Mouse (Mus musculus): ENCODE data around the gene Olfr317. TPM values are rescaled to one million over a fixed set of nuclear protein-coding genes. Genes with fewer than 3 reads are reported as not detected.
"Not testable (repeated sequence)": the region's sequence is repeated elsewhere in the genome, so short reads cannot be mapped to it uniquely, and the experiment has no call there.

The Olfr317 gene
- polyA plus RNA-seq, 1 experiment: not detected

DNA sequence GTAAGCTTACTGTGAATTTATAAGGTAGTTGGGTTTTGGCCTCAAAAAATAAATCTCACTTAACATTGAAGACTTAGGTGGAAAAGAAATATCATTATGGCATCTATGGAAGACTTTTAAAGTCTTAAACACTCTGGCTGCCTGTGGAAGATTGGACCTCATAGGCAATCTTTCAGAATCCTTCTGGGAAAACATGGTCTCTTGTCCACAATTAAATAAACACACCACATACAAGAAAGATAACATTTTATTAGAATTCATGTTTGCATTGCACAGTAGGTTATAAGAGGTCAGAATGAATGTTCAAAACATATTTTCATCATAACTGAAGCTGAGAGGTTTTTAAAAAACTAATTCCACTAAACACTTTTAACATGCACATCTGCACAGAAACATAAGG is 15.1 kb downstream of the Olfr317 start, which contains the start of gene Olfr318:
Gene Olfr318 (minus strand): TSS at position 101 of the 400 bp plus-strand sequence.
- no peak for TF ChIP-seq CTCF (IDR thresholded peaks at IDR 0.05; ENCODE audit: insufficient read depth, low read depth, low read length)
- TF ChIP-seq POLR2A (IDR thresholded peaks at IDR 0.05; ENCODE audit: insufficient read depth, low read depth, low read length): no peak
- no peak within 1 kb of the TSS for H3K27ac ChIP-seq (ENCODE audit: insufficient read depth, low read depth, low read length)
- H3K4me3 ChIP-seq (ENCODE audit: insufficient read depth, low read depth, low read length): no peak within 1 kb of the TSS
- H3K4me1 ChIP-seq (ENCODE audit: control insufficient read depth, insufficient read depth, low read length): no peaks in the 10 kb centered on the region

DNA sequence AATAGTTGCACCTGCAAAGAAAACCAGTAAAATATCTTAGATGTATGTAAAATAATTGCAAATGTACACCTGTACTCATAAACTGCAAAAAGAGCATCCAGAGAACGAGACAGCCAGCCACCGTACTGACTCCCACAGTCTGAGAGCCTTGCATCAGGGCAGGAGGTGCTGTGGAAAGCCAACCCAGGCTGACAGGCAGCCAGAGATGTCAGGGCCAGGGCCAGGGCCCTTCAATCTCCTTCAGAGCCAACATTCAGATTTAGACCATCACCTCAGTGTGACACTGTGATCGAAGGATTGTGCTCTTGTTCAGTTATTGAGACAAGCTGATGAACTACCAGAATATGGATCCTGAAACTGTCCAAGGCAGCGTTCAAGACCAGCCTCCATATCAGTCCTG is 19.3 kb downstream of the Olfr317 start:
- TF ChIP-seq CTCF (IDR thresholded peaks at IDR 0.05; ENCODE audit: insufficient read depth, low read depth, low read length): no peak
- no peak for TF ChIP-seq POLR2A (IDR thresholded peaks at IDR 0.05; ENCODE audit: insufficient read depth, low read depth, low read length)
- Histone ChIP-seq H3K27ac (ENCODE audit: insufficient read depth, low read depth, low read length) (no peak overlapping the region), H3K4me1 (ENCODE audit: control insufficient read depth, insufficient read depth, low read length) (no peaks in the 10 kb centered on the region), H3K4me3 (ENCODE audit: insufficient read depth, low read depth, low read length) (no peak overlapping the region)
- 92% methylated on average over 4 of the region's 4 CpGs for WGBS

DNA sequence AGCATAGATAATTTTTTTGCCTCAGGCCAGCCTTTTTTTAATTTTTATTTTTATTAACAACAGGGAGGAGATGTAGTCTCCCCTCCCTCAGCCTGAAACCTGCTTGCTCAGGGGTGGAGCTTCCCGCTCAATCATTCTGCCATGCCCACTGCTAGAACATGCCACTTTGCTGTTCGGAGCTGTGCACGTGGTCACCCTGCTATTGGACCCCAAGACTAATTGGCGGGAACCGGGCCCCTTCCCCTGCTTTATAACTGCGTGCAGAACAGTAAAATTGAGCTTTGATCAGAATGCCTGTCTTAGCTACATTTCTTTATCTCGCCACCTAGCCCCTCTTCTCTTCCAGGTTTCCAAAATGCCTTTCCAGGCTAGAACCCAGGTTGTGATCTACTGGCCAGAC is 21.3 kb downstream of the Olfr317 start:
- not testable (repeated sequence) for H3K4me3 ChIP-seq (ENCODE audit: insufficient read depth, low read depth, low read length); H3K4me1 ChIP-seq (ENCODE audit: control insufficient read depth, insufficient read depth, low read length); H3K27ac ChIP-seq (ENCODE audit: insufficient read depth, low read depth, low read length)
- WGBS: 94% methylated on average over 7 of the region's 7 CpGs

DNA sequence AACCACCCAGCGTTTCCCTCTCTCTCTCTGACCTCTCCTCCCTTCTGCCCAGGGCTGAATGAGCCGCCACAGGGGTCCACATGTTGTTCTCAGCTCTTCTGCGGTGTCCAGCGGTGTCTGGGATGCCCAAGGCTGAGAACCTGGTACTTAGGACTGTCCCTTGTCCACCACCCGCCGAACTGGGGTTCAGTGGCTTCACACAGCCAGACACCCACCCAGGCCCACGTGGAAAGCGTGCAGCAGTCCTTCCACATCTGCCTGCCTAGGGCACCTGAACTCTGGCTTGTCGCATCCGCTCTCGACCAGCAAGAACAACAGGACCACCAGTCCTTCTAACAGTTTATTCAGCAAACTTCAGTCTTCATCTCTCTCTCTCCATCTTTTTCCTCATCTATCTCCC is 29.9 kb downstream of the Olfr317 start:
- H3K4me3 ChIP-seq (ENCODE audit: insufficient read depth, low read depth, low read length): no peak overlapping the region
- H3K27ac ChIP-seq (ENCODE audit: insufficient read depth, low read depth, low read length): no peak overlapping the region
- WGBS: 82% methylated on average over 11 of the region's 11 CpGs
- TF ChIP-seq CTCF (IDR thresholded peaks at IDR 0.05; ENCODE audit: insufficient read depth, low read depth, low read length): no peak
- TF ChIP-seq POLR2A (IDR thresholded peaks at IDR 0.05; ENCODE audit: insufficient read depth, low read depth, low read length): no peak
- H3K4me1 ChIP-seq (ENCODE audit: control insufficient read depth, insufficient read depth, low read length): no peaks in the 10 kb centered on the region

DNA sequence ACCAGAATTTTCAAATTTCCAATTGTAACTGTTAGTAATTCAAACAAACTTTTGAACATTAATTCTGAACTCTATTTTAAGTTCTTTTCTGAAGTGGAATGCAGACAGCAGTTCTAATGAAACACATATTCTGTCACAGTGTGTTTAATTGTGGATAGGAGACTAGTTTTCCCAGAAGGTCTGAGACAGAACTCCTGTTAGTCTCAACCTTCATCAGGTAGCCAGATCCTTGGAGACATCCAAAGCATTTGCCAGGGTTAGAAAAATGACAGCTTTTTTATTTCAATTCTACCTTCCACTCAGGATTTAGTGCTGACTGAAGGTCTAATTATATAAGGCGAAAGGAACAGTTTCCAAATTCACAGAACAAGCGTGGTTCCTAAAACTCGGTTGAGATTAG is 40.1 kb downstream of the Olfr317 start, which contains the start of gene Olfr319:
Gene Olfr319 (plus strand): TSS at position 301 of the 400 bp plus-strand sequence.
- Histone ChIP-seq H3K4me1 (ENCODE audit: control insufficient read depth, insufficient read depth, low read length) (no peaks in the 10 kb centered on the region), H3K4me3 (ENCODE audit: insufficient read depth, low read depth, low read length) (no peak within 1 kb of the TSS), H3K27ac (ENCODE audit: insufficient read depth, low read depth, low read length) (no peak within 1 kb of the TSS)
- WGBS: 86% methylated on average over 3 of the region's 3 CpGs
- no peak for TF ChIP-seq CTCF (IDR thresholded peaks at IDR 0.05; ENCODE audit: insufficient read depth, low read depth, low read length)
- TF ChIP-seq POLR2A (IDR thresholded peaks at IDR 0.05; ENCODE audit: insufficient read depth, low read depth, low read length): no peak

Other genes with a start within 250 kb of the Olfr317 start
- gene Olfr332, start 246.7 kb downstream of the Olfr317 start, polyA plus RNA-seq (2012; ENCODE audit: insufficient read depth, insufficient read length, low replicate concordance, missing spikeins): not detected in 2 replicates
- gene Olfr331, start 236.6 kb downstream of the Olfr317 start, polyA plus RNA-seq (2012; ENCODE audit: insufficient read depth, insufficient read length, low replicate concordance, missing spikeins): not detected in 2 replicates
- not detected in 2 replicates for gene Olfr330, start 204.4 kb downstream of the Olfr317 start, polyA plus RNA-seq (2012; ENCODE audit: insufficient read depth, insufficient read length, low replicate concordance, missing spikeins)
- gene Olfr329-ps, start 192.8 kb downstream of the Olfr317 start, polyA plus RNA-seq (2012; ENCODE audit: insufficient read depth, insufficient read length, low replicate concordance, missing spikeins): not detected in 2 replicates
- not detected in 2 replicates for gene Olfr328, start 183.6 kb downstream of the Olfr317 start, polyA plus RNA-seq (2012; ENCODE audit: insufficient read depth, insufficient read length, low replicate concordance, missing spikeins)
- not detected in 2 replicates for gene Olfr224, start 168.7 kb downstream of the Olfr317 start, polyA plus RNA-seq (2012; ENCODE audit: insufficient read depth, insufficient read length, low replicate concordance, missing spikeins)
- gene Olfr325, start 161.5 kb downstream of the Olfr317 start, polyA plus RNA-seq (2012; ENCODE audit: insufficient read depth, insufficient read length, low replicate concordance, missing spikeins): not detected in 2 replicates
- gene Olfr324, start 144.1 kb downstream of the Olfr317 start, polyA plus RNA-seq (2012; ENCODE audit: insufficient read depth, insufficient read length, low replicate concordance, missing spikeins): not detected in 2 replicates
- not detected in 2 replicates for gene 2210407C18Rik, start 123.1 kb downstream of the Olfr317 start, polyA plus RNA-seq (2012; ENCODE audit: insufficient read depth, insufficient read length, low replicate concordance, missing spikeins)
- not detected in 2 replicates for gene Olfr323, start 108.7 kb downstream of the Olfr317 start, polyA plus RNA-seq (2012; ENCODE audit: insufficient read depth, insufficient read length, low replicate concordance, missing spikeins)
- not detected in 2 replicates for gene Trim58, start 98.7 kb downstream of the Olfr317 start, polyA plus RNA-seq (2012; ENCODE audit: insufficient read depth, insufficient read length, low replicate concordance, missing spikeins)
- not detected in 2 replicates for gene Olfr322, start 80.4 kb downstream of the Olfr317 start, polyA plus RNA-seq (2012; ENCODE audit: insufficient read depth, insufficient read length, low replicate concordance, missing spikeins)
- not detected in 2 replicates for gene Olfr320, start 58.1 kb downstream of the Olfr317 start, polyA plus RNA-seq (2012; ENCODE audit: insufficient read depth, insufficient read length, low replicate concordance, missing spikeins)
- not detected in 2 replicates for gene Olfr319, start 40.0 kb downstream of the Olfr317 start, polyA plus RNA-seq (2012; ENCODE audit: insufficient read depth, insufficient read length, low replicate concordance, missing spikeins)
- not detected in 2 replicates for gene Olfr318, start 15.2 kb downstream of the Olfr317 start, polyA plus RNA-seq (2012; ENCODE audit: insufficient read depth, insufficient read length, low replicate concordance, missing spikeins)
- not detected in 2 replicates for gene Olfr316, start 13.5 kb upstream of the Olfr317 start, polyA plus RNA-seq (2012; ENCODE audit: insufficient read depth, insufficient read length, low replicate concordance, missing spikeins)
- gene Olfr315, start 34.0 kb upstream of the Olfr317 start, polyA plus RNA-seq (2012; ENCODE audit: insufficient read depth, insufficient read length, low replicate concordance, missing spikeins): not detected in 2 replicates
- not detected in 2 replicates for gene Olfr314, start 43.7 kb upstream of the Olfr317 start, polyA plus RNA-seq (2012; ENCODE audit: insufficient read depth, insufficient read length, low replicate concordance, missing spikeins)
- gene Fam183b, start 62.7 kb upstream of the Olfr317 start, polyA plus RNA-seq (2012; ENCODE audit: insufficient read depth, insufficient read length, low replicate concordance, missing spikeins): not detected in 2 replicates
- not detected in 2 replicates for gene Olfr313, start 75.8 kb upstream of the Olfr317 start, polyA plus RNA-seq (2012; ENCODE audit: insufficient read depth, insufficient read length, low replicate concordance, missing spikeins)
- gene Olfr312, start 90.0 kb upstream of the Olfr317 start, polyA plus RNA-seq (2012; ENCODE audit: insufficient read depth, insufficient read length, low replicate concordance, missing spikeins): not detected in 2 replicates
- not detected in 2 replicates for gene Olfr311, start 100.0 kb upstream of the Olfr317 start, polyA plus RNA-seq (2012; ENCODE audit: insufficient read depth, insufficient read length, low replicate concordance, missing spikeins)
- gene Gm12258, start 107.9 kb upstream of the Olfr317 start, polyA plus RNA-seq (2012; ENCODE audit: insufficient read depth, insufficient read length, low replicate concordance, missing spikeins): not detected in 2 replicates
- gene 2810021J22Rik, start 128.0 kb upstream of the Olfr317 start, polyA plus RNA-seq (2012; ENCODE audit: insufficient read depth, insufficient read length, low replicate concordance, missing spikeins): not detected in 2 replicates
- gene Zfp39, start 165.0 kb upstream of the Olfr317 start, polyA plus RNA-seq (2012; ENCODE audit: insufficient read depth, insufficient read length, low replicate concordance, missing spikeins): not detected in 2 replicates
- gene Btnl10, start 178.7 kb upstream of the Olfr317 start, polyA plus RNA-seq (2012; ENCODE audit: insufficient read depth, insufficient read length, low replicate concordance, missing spikeins): not detected in 2 replicates
- not detected in 2 replicates for gene Rnf187, start 199.7 kb upstream of the Olfr317 start, polyA plus RNA-seq (2012; ENCODE audit: insufficient read depth, insufficient read length, low replicate concordance, missing spikeins)
- not detected in 2 replicates for gene Hist3h2ba, start 209.7 kb upstream of the Olfr317 start, polyA plus RNA-seq (2012; ENCODE audit: insufficient read depth, insufficient read length, low replicate concordance, missing spikeins)
- not detected in 2 replicates for gene Hist3h2a, start 215.5 kb upstream of the Olfr317 start, polyA plus RNA-seq (2012; ENCODE audit: insufficient read depth, insufficient read length, low replicate concordance, missing spikeins)
- gene Trim17, start 215.5 kb upstream of the Olfr317 start, polyA plus RNA-seq (2012; ENCODE audit: insufficient read depth, insufficient read length, low replicate concordance, missing spikeins): not detected in 2 replicates
- gene Trim11, start 238.9 kb upstream of the Olfr317 start, polyA plus RNA-seq (2012; ENCODE audit: insufficient read depth, insufficient read length, low replicate concordance, missing spikeins): not detected in 2 replicates